Mouse (Mus musculus): Measurements from ENCODE around the gene Lrrc66. TPM values are rescaled to one million over a fixed set of nuclear protein-coding genes. Genes with fewer than 3 reads are reported as not detected.

Gene Lrrc66
- total and polyA plus RNA-seq, 3 experiments, result 0.04 TPM; not detected in 2

DNA sequence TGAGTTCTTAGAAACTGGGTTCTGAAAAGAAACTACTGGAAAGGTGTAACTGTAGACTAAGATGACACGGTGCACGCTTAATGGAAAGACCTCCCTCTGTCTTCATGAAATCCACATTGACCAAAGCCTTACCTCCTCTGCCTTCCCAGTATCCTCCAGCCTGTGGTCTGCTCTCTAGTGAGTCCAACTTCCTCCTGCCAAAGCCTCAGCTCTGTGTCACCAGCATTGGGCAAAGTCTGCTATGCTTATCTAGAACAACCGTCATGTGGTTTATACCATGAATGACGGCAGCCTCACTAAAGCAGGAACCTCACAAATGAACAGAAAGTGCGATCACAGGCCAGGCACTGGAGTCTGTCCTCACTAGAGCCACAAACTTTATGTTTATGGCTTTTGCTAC is 2.2 kb downstream of the Lrrc66 start:
- no peak overlapping the region for H3K27ac ChIP-seq (ENCODE audit: insufficient read depth, low read depth)
- dilution Hi-C loops (cut with MboI; ENCODE audit: extremely low pct_ligation_motif_present, extremely low pct_unique_long_range_greater_than_20kb, low sequenced_read_pairs) (no loop called here), in situ Hi-C loops (cut with MboI; ENCODE audit: low pct_ligation_motif_present, low pct_unique_long_range_greater_than_20kb, low sequenced_read_pairs) (no loop called here)
- H3K9me3 ChIP-seq (replicated peaks; ENCODE audit: low read length), result peaks cover 6% of the 10 kb centered on the region
- H3K27me3 ChIP-seq (replicated peaks), result no peaks in the 10 kb centered on the region
- H3K4me2 ChIP-seq (ENCODE audit: insufficient read depth, low read depth, poor library complexity, severe bottlenecking), result no peak overlapping the region
- peaks cover 0 to 13% of the 10 kb centered on the region in 2 experiments for H3K36me3 ChIP-seq (replicated peaks in 1 of 2; ENCODE audit: control insufficient read depth in 1 of 2, insufficient read depth in 1 of 2, low read length in 1 of 2)
- H3K79me2 ChIP-seq (replicated peaks; ENCODE audit: control insufficient read depth, extremely low read depth, insufficient read depth, poor library complexity, severe bottlenecking), result no peaks in the 10 kb centered on the region
- H3K4me3 ChIP-seq (replicated peaks in 1 of 3; ENCODE audit: low read depth in 2 of 3, low read length in 2 of 3, poor library complexity in 1 of 3), result no peak overlapping the region
- no peak overlapping the region for H3K9ac ChIP-seq (ENCODE audit: insufficient read depth, low read depth)
- H3K4me1 ChIP-seq (ENCODE audit: control insufficient read depth in 1 of 2, insufficient read depth in 2 of 2), result no peaks in the 10 kb centered on the region; a peak in 1 of 4 replicates
- TF ChIP-seq UBTF (IDR thresholded peaks at IDR 0.05; ENCODE audit: low read depth, low read length), result no peak
- TF ChIP-seq MXI1 (IDR thresholded peaks at IDR 0.05; ENCODE audit: low read depth, low read length), result no peak
- no peak for TF ChIP-seq CHD1 (IDR thresholded peaks at IDR 0.05; ENCODE audit: low read depth, low read length)
- no peak for TF ChIP-seq SMC3 (IDR thresholded peaks at IDR 0.05; ENCODE audit: low read depth, low read length)
- TF ChIP-seq NELFE (IDR thresholded peaks at IDR 0.05; ENCODE audit: low read depth, low read length), result no peak
- TF ChIP-seq JUN (IDR thresholded peaks at IDR 0.05; ENCODE audit: insufficient read depth, low read depth, low read length), result no peak
- TF ChIP-seq RAD21 (IDR thresholded peaks at IDR 0.05; ENCODE audit: low read depth, low read length), result no peak
- TF ChIP-seq CHD2 (IDR thresholded peaks at IDR 0.05; ENCODE audit: low read length), result no peak
- TF ChIP-seq MAZ (IDR thresholded peaks at IDR 0.05; ENCODE audit: low read depth, low read length), result no peak
- no peak for TF ChIP-seq ZKSCAN1 (IDR thresholded peaks at IDR 0.05; ENCODE audit: borderline replicate concordance, low read depth, low read length)
- TF ChIP-seq SIN3A (IDR thresholded peaks at IDR 0.05; ENCODE audit: low read length), result no peak
- TF ChIP-seq USF1 (IDR thresholded peaks at IDR 0.05; ENCODE audit: low read depth, low read length), result no peak
- TF ChIP-seq NRF1 (IDR thresholded peaks at IDR 0.05; ENCODE audit: low read depth, low read length), result no peak
- TF ChIP-seq ZNF384 (IDR thresholded peaks at IDR 0.05; ENCODE audit: low read depth, low read length), result no peak
- no peak for TF ChIP-seq TCF12 (IDR thresholded peaks at IDR 0.05; ENCODE audit: low read depth, low read length)
- TF ChIP-seq RCOR1 (conservative IDR thresholded peaks at IDR 0.05; ENCODE audit: low read depth, low read length), result no peak
- TF ChIP-seq KAT2A (IDR thresholded peaks at IDR 0.05; ENCODE audit: insufficient replicate concordance, low read length), result no peak
- TF ChIP-seq TBP (conservative IDR thresholded peaks at IDR 0.05; ENCODE audit: low read depth, low read length), result no peak
- no peak for TF ChIP-seq ELF1 (IDR thresholded peaks at IDR 0.05; ENCODE audit: low read depth, low read length)
- DNase-seq (ENCODE audit: extremely low read depth), result no peak

DNA sequence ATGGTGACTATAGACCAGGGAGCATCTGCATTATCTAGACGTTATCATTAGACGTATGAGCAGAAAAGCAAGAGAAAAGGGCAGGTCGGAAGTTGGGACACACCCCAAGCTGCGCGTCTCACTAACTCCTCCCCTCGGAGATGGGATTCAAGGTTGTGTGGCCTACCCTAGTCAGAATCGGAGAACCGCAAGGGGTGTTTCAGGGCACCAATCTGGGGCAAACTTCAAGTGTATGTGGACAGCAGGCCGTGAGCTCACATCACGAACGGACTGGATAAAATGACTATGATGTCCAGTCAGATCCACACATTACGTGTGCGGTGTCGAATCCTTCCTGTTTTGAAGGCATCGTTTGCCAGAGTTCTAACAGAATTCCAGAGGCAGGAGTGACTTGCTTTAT is 4.3 kb downstream of the Lrrc66 start:
- TF ChIP-seq SIN3A (IDR thresholded peaks at IDR 0.05; ENCODE audit: low read length), result no peak
- no peak for TF ChIP-seq IRF4 (IDR thresholded peaks at IDR 0.05; ENCODE audit: low read depth, low read length)
- no peak for TF ChIP-seq NRF1 (IDR thresholded peaks at IDR 0.05; ENCODE audit: low read depth, low read length)
- dilution Hi-C loops (cut with MboI; ENCODE audit: extremely low pct_ligation_motif_present, extremely low pct_unique_long_range_greater_than_20kb, low sequenced_read_pairs) (no loop called here), in situ Hi-C loops (cut with MboI; ENCODE audit: low pct_ligation_motif_present, low pct_unique_long_range_greater_than_20kb, low sequenced_read_pairs) (no loop called here)
- H3K4me1 ChIP-seq (ENCODE audit: control insufficient read depth in 1 of 2, insufficient read depth in 2 of 2), result no peaks in the 10 kb centered on the region; a peak in 1 of 4 replicates
- H3K27me3 ChIP-seq (replicated peaks), result no peaks in the 10 kb centered on the region
- H3K9ac ChIP-seq (ENCODE audit: insufficient read depth, low read depth), result no peak overlapping the region
- no peaks in the 10 kb centered on the region for H3K79me2 ChIP-seq (replicated peaks; ENCODE audit: control insufficient read depth, extremely low read depth, insufficient read depth, poor library complexity, severe bottlenecking)
- H3K9me3 ChIP-seq (replicated peaks; ENCODE audit: low read length), result no peaks in the 10 kb centered on the region
- no peaks in the 10 kb centered on the region for H3K36me3 ChIP-seq (replicated peaks in 1 of 2; ENCODE audit: control insufficient read depth in 1 of 2, insufficient read depth in 1 of 2, low read length in 1 of 2)
- H3K4me3 ChIP-seq (replicated peaks in 1 of 3; ENCODE audit: low read depth in 2 of 3, low read length in 2 of 3, poor library complexity in 1 of 3), result no peak overlapping the region
- H3K27ac ChIP-seq (ENCODE audit: insufficient read depth, low read depth), result no peak overlapping the region
- H3K4me2 ChIP-seq (ENCODE audit: insufficient read depth, low read depth, poor library complexity, severe bottlenecking), result no peak overlapping the region
- DNase-seq (ENCODE audit: extremely low read depth), result no peak

All from CH12.LX (cell line).